Mouse (Mus musculus): ENCODE measurements around the gene Plxdc2.

The Plxdc2 gene

GRCm38 (mm10) chr2:16414340-16414976, 58.4 kb downstream of the Plxdc2 start:
- no peak for DNase-seq

DNA sequence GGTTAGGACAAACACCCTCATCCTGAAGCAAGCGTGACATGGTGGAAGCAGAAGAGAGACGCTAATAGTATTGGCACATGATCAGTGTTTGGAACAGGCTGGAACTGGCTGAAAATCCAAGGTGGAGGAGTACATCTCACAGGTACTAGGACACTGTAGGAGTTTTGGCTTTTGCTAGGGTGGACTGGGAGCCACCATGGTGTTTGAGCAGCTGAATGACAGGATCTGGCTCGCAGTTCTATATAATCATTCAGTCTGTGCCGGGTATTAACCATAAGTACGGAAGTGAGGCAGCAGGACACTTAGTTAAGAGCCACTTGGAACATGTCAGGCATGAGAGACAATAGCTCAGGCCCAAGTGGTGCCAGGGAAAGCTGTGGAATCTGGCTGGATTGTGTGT, 82.9 kb downstream of the Plxdc2 start:
- no peak for DNase-seq

DNA sequence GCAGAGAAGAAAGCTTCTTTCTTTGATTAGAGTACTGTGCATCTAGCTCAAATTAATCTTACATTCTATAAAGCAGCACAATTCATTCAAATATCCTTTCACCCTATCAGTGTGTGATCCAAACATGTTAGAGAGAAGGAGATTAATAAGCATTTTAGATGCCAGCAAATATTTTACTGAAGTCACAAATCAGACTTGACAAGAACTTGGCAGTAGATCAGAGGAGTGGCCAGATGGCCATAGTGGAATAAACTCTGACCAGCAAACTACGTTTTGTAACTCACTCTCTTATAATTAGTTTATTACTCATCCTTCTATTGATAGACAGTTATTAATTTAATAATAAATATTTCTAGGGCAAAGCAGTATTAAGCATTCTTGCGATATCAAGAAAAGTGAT, 86.5 kb downstream of the Plxdc2 start:
- peak; percentile 71 for DNase-seq

DNA sequence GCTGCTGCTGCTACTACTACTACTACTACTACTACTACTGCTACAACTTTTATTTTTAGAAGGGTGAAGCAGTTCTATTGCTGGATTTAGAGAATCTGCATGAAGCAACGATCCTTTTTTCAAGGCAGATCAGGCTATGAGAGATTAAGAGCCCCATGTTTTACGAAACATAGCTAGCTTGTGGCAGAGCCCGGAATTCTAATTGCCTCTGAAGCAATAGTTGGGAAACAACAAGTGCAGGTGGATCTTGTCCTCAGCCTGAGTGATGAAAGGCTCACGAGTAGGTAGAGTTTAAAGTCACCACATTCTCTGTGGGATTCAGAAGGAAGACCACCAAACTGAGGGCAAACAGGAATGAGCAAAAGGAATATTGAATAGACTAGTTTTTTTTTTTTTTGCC, 91.8 kb downstream of the Plxdc2 start:
- DNase-seq = no peak

DNA sequence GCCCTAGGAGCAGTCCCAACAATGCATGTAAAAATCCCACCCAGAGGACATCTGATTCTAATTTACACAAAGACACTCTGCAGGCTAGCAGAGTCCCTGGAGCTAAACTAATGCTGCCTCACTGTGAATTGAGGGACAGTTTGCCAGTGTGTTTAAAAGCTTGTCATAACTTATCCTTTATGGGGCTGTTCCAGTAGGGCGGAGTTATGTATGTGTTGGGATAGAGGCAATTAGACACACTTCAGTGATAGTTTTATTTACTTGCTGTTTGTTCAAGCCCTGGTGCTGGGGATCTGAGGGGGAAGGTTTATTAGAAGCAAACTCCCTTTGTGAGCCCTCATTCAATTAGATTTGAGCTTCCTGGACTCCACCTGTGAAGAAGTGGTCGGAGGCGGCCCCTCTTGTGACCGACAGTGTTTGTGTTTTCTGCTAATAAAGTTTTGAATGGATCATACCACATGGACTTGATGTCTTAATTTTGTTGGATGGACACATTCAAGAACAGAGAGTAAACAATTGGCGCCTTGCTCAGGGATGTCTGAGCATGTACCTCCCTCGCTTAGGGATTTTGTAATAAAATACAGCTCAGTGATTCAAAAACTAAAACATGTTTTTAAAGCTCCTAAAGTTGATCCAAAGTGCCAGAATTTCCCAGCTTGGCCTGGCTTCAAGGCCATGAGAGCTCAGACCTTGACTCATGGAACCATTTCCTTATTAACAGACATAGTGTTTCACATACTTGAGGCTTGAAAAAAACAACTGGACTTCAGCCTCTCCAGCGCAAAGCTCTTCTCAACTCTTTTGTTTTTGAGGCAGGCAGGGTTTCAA, 94.9 kb downstream of the Plxdc2 start:
- DNase-seq = no peak

GRCm38 (mm10) chr2:16451666-16452009, 95.5 kb downstream of the Plxdc2 start:
- DNase-seq = no peak

DNA sequence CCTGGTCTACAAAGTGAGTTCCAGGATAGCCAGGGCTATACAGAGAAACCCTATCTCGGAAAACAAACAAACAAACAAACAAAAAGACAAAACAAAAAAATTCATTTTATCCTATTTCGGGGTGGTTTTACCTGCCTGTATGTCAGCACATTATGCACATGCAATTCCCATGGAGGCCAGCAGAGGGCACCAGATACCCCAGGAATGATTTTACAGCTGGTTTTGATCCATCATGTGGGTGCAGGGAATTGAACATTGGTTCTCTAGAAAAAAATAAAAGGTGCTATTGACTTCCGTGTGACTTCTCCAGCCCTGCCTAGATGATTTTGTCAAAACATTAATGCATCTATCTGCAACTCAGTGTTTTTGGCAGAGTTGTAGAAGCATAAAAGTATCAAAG, 96.0 kb downstream of the Plxdc2 start:
- DNase-seq = no peak

GRCm38 (mm10) chr2:16456264-16456780, 100.2 kb downstream of the Plxdc2 start:
- DNase-seq = no peak

DNA sequence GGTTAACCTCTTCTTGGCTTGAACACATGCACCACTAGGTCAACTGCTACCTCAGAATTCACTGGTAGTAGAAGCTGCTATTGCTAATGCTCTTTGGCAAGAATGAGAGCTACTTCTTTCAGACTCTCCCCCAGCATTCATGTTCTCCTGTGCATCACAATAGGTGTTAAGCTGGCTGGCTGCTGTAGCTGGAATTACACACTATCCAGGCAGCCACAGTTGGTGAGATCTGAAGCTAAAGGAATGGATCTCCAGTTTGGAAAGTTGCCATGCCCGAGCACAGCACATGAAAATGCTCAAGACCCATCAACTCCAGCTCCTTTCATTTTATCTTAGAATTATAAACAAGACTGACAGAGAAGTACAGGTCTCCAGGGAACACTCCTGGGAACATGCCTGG, 103.4 kb downstream of the Plxdc2 start:
- no peak for DNase-seq

GRCm38 (mm10) chr2:16470099-16470498, 114.0 kb downstream of the Plxdc2 start:
- DNase-seq = no peak

GRCm38 (mm10) chr2:16483943-16484342, 127.8 kb downstream of the Plxdc2 start:
- peak; percentile 68 for DNase-seq

- DNase-seq = no peak
Observed at GRCm38 (mm10) chr2:16485970-16486369, 129.9 kb downstream of the Plxdc2 start.

DNA sequence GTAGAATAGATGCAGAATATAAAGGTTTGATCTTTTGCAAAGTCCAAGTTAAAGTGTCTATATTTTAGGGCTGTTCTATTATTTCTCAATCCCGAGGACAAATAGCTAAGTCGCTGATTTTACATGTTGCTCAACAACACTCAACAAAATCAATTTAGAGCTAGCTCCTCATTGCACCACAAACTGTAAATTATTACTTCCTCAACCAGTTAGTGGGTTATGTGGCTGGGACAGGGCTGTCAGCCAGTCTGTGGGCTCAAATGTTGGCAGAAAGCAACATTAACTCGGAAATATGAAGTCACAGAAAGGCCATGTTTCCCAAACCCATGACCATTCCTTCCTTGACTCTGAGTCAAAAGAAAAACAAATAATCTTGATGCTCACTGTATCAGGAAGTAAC, 135.1 kb downstream of the Plxdc2 start:
- DNase-seq = no peak

DNA sequence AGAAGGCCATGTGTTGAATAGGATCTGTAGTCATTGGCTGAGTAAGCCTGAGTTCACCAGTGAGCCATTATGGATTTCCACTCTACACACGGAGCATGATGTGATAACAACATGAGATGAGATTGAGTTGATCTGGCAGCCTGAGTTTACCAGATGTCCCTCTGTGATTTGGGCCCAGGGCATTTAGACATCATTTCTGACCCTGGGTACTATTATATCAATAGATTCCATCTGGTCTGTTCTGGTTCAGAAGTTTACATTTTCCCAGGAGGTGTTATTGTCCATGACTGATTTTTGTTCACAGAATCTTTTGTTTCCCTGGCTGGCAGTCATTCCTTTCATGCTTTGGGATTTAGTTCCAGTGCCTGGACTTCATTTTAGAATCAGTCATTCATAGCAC, 146.7 kb downstream of the Plxdc2 start:
- DNase-seq = peak; percentile 45

DNA sequence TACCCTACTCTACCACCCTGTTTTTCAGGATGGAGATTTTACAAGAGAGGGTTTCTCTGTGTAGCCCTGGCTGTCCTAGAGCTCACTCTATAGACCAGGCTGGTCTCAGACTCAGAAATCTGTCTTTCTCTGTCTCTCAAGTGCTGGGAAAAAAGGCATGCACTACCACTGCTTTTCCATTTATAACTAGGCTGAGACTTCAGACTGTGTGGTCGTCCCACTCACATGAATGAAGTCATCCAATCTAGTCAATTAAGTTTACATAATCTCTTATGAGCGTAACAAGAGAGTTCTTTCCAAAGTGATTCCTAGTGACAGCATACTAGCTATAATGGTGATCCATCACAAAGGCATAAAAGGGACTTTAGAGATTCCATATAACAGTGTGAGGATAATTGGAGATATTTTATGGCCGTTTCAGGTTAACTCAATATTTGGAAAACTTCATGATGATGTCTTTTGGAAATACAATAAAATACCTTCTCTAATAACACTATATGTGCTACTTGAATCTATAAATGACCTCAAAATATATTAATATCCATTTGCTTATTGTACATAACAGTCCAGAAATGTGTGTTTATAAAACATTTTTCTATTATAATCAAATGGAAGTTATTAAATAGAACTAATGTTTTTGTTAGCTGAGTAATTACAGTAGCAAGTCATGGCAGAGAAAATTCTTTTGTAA, 151.6 kb downstream of the Plxdc2 start:
- no peak for DNase-seq

GRCm38 (mm10) chr2:16518148-16518547, 162.0 kb downstream of the Plxdc2 start:
- no peak for DNase-seq

DNA sequence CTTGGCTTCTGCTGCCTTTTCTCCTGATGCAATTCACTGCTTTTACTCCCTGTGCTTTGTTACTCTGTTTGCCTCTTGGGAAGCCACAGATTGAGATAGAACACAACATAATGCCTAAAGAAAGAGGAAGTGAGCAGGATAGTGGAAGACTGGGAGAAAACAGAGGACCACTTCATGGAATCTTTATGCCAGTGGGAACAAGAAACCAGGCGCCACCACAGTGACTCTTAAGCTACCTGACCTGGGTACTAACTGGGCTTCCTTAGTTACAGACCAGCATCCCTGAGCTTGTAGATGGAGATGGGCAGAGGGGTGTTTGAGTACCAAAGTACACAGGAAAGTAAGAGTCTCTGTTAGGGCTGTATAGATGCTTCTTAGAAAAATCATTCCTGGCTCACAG, 167.3 kb downstream of the Plxdc2 start:
- DNase-seq = no peak

DNA sequence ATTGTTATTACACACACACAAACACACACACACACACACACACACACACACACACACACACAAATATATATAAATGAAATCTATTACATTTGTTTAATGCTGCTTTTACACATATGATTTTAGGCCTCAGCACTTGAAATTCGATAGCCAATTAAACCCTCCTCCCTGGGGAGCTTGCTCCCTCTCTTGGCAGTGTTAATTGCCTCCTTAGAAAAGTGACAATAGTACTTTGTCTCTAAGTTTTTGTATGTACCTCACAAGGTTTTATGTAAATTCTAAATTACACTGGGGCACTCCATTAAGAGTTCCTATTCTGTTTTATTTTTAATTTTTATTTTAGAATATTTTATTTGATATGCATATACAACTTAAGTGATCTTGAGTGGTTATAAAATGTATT, 176.1 kb downstream of the Plxdc2 start:
- no peak for DNase-seq

- DNase-seq = no peak
Observed at GRCm38 (mm10) chr2:16534566-16534965, 178.5 kb downstream of the Plxdc2 start.

- no peak for DNase-seq
Observed at GRCm38 (mm10) chr2:16541226-16541625, 185.1 kb downstream of the Plxdc2 start.

- peak; percentile 15 for DNase-seq
Observed at GRCm38 (mm10) chr2:16545207-16545606, 189.1 kb downstream of the Plxdc2 start.

DNA sequence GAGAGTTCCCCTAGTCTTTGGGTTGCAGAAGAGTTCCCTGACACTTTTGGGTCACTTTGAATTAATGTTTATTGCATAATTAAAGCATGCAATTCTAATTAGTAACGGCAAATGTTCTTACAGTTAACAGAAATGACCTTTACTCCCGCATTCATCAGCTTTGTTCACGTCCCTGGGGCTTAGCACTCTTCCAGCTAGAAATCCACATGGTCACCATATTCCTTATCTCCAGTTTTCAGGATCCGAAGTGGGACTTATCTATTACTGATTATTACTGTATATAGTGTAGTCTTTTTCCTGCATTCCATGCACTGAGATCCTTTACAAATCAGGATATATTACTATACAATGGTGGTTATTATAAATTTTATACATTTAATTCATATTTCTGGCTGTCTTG, 203.2 kb downstream of the Plxdc2 start:
- DNase-seq = no peak

- DNase-seq = no peak
Observed at GRCm38 (mm10) chr2:16568263-16568662, 212.2 kb downstream of the Plxdc2 start.
